Mouse (Mus musculus): ENCODE data around the gene Kcnf1. TPM values are rescaled to one million over a fixed set of nuclear protein-coding genes. Genes with fewer than 3 reads are reported as not detected.
A peak's percentile ranks its signal among the peaks of the same experiment; 100 is the strongest.

Kcnf1 gene
- polyA plus RNA-seq, 1 experiment from 2014 or later = 0.58 TPM

DNA sequence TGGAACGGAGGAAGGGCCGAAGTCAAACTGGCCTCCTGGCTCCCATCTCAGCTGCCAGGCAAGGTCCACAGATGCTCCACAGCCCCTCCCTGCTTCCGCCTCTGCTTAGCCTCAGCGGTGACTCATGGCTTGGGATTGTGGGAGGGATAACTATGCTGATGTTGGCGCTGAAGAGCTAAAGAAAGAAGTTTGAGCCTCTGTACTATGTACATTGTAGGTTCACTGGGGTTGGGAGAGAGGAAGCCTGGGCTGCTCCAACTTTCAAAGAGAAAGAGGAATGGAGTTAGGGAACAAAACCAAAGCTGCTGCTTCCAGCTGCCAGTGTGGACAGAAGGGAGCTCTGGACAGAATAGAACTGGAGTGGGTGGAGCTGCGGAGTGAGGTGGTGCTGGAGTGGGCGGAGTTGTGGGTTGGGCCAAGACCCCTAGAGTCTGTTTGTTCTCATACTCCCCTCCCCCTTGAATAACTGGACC, 7.7 kb upstream of the Kcnf1 start:
- Histone ChIP-seq H3K9me3 (no peaks in the 10 kb centered on the region), H3K27me3 (ENCODE audit: insufficient read depth, poor library complexity, severe bottlenecking) (peaks cover 3% of the 10 kb centered on the region; the same call in 1 of the 2 replicates), H3K27ac (peak overlapping the region; percentile 75), H3K36me3 (no peaks in the 10 kb centered on the region), H3K4me1 (replicated peaks) (peaks cover 18% of the 10 kb centered on the region), H3K4me3 (no peak overlapping the region)
- 37% methylated on average over 7 of the region's 7 CpGs for WGBS
- DNase-seq (ENCODE audit: low spot score) = peak; percentile 42

DNA sequence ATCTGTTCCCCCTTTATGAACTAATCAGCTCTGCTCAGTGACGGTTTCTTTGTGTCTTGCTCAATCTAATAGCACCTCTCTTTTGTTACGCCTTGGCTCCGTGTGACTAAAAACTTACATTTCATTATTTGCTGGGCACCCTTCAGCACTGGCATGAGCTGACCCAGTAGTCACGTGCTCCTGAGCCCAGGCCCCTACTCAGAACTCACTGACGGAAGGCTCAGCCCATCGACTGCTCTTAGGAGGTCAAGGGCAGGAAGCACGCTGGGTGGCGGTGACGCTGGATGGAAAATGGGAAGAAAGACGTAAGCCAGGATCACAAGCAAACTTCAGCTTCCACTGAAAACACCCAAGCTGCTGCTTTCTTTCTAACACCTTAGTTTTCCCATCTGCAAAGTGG, 7.1 kb upstream of the Kcnf1 start:
- 65% methylated on average over 10 of the region's 10 CpGs for WGBS
- H3K27me3 ChIP-seq (ENCODE audit: insufficient read depth, poor library complexity, severe bottlenecking) = peaks cover 3% of the 10 kb centered on the region; the same call in 1 of the 2 replicates
- H3K9me3 ChIP-seq = no peaks in the 10 kb centered on the region
- no peak overlapping the region for H3K4me3 ChIP-seq
- H3K4me1 ChIP-seq (replicated peaks) = peaks cover 18% of the 10 kb centered on the region
- no peaks in the 10 kb centered on the region for H3K36me3 ChIP-seq
- no peak for DNase-seq (ENCODE audit: low spot score)
- H3K27ac ChIP-seq = no peak overlapping the region

DNA sequence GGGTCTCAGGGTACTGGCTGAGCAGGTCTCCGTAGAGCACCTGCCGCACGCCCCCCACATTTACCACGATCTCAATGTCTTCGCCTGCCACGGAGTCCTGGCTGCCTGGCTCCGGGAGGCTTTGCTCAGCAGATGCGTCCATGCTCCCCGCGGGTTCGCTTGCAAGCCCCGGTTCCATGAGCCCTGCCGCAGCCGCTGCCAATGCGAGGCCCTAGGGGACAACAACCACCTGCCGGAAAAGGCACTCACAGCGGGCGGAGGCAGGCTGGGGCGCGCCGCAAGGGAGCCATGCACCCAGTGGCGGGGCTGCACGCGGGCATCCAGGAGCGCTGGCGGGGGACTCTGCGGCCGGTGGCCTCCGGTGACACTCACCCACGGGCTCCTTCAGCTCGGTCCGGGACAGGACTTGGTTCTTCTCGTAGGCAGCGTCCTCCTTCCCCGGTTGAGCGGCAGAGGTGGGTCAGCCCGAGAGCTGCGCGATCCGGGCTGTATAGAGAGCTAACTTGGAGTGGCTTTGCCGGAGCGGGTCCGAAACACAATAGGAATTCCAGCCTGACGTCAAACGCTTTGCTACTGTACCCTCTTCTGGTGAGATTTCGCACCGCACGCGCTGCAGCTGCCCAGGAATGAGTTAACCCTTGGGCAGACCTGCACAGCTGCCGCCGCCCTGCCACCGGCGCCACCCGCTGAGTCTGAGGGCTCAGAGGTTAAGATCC, 489 bp downstream of the Kcnf1 start:
- Histone ChIP-seq H3K9me3 (no peaks in the 10 kb centered on the region), H3K27me3 (ENCODE audit: insufficient read depth, poor library complexity, severe bottlenecking) (peaks cover 55% of the 10 kb centered on the region), H3K36me3 (no peaks in the 10 kb centered on the region), H3K27ac (peak overlapping the region; percentile 83), H3K4me3 (peak overlapping the region; percentile 68), H3K4me1 (replicated peaks) (peaks cover 18% of the 10 kb centered on the region)
- under 1% methylated on average over 54 of the region's 54 CpGs for WGBS
- DNase-seq (ENCODE audit: low spot score) = peak; percentile 78

DNA sequence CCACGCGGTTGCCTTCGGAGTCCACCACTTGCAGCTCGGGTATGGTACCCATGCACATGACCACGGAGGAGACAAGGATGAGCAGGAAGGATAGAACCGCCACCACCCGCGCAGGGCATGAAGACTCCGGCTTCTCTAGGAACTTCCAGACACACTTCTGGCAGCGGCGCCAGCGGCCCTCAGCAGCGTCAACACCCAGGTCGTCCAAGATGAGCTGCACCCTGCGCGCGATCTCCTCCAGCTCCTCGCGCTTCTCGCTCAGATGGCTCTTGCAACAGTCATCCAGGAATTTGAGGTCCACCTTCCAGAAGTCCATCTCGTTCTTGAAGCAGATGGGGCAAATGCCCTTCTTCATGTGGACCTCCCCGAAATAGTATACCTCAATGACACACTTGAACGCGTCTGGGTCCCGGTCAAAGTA, 1.1 kb downstream of the Kcnf1 start:
- DNase-seq (ENCODE audit: low spot score) = peak; percentile 33
- 18% methylated on average over 25 of the region's 25 CpGs for WGBS
- H3K4me1 ChIP-seq (replicated peaks) = peaks cover 18% of the 10 kb centered on the region
- H3K9me3 ChIP-seq = no peaks in the 10 kb centered on the region
- H3K36me3 ChIP-seq = no peaks in the 10 kb centered on the region
- H3K27ac ChIP-seq = peak overlapping the region; percentile 83; the same call in 1 of the 2 replicates
- H3K27me3 ChIP-seq (ENCODE audit: insufficient read depth, poor library complexity, severe bottlenecking) = peaks cover 55% of the 10 kb centered on the region
- H3K4me3 ChIP-seq = peak overlapping the region; percentile 68

DNA sequence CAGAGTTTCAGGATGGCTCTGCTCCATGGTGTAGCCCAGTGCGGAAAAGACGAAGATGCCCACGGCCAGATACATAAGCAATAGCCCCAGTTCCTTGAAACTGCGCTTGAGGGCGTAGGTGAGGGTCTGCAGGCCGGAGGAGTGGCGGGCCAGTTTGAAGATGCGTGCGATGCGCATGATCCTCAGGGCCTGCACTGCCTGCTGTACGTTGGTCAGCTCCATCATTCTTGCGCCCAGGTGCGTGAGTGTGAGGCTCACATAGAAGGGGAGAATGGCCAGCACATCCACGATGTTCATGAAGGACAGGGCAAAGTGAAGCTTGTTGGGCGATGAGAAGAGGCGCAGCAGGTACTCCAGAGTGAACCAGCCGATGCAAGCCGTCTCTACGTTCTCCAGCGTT, 1.6 kb downstream of the Kcnf1 start:
- Histone ChIP-seq H3K27me3 (ENCODE audit: insufficient read depth, poor library complexity, severe bottlenecking) (peaks cover 55% of the 10 kb centered on the region), H3K36me3 (no peaks in the 10 kb centered on the region), H3K4me1 (replicated peaks) (peaks cover 18% of the 10 kb centered on the region), H3K4me3 (peak overlapping the region; percentile 68), H3K27ac (no peak overlapping the region), H3K9me3 (no peaks in the 10 kb centered on the region)
- 70% methylated on average over 20 of the region's 20 CpGs for WGBS
- DNase-seq (ENCODE audit: low spot score) = no peak

DNA sequence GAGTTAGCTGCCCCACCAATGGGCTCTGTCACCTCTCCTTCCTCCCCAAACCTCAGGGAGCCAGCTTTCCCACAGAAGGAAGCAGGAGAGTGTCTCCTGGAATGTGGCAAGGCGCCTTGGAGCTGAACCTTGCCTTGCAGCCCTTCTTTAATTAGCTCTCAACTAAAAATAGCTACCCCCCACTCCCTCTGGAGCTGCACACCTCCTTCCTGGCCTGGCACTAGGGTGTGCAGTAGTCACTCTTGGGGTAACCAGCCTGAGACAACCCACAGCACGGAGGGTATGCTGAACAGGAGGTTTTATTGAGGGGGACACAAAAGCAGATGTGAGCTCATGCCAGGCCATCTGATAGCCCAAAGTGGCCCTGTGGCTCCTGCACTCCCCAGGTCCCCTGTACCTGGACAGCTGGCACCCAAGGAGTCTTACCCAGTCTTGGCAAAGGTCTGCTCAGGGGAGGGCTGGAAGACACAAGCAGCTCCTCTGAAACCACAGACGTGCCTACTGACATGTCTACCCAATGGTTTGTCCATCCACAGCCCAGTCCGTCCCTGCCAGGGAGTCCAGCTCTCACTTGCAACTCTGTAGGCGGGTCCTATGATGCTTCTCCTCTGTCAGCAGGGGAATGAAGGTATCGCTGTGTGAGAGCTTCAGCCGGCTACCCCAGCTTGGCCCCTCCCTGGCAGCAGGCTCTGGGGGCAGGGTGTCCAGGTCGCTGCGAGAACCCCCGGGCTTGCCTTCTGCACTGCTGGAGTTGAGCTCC, 2.4 kb downstream of the Kcnf1 start:
- 79% methylated on average over 10 of the region's 10 CpGs for WGBS
- Histone ChIP-seq H3K9me3 (no peaks in the 10 kb centered on the region), H3K4me1 (replicated peaks) (peaks cover 18% of the 10 kb centered on the region), H3K36me3 (no peaks in the 10 kb centered on the region), H3K27me3 (ENCODE audit: insufficient read depth, poor library complexity, severe bottlenecking) (peaks cover 51% of the 10 kb centered on the region), H3K4me3 (no peak overlapping the region), H3K27ac (no peak overlapping the region)
- DNase-seq (ENCODE audit: low spot score) = no peak

DNA sequence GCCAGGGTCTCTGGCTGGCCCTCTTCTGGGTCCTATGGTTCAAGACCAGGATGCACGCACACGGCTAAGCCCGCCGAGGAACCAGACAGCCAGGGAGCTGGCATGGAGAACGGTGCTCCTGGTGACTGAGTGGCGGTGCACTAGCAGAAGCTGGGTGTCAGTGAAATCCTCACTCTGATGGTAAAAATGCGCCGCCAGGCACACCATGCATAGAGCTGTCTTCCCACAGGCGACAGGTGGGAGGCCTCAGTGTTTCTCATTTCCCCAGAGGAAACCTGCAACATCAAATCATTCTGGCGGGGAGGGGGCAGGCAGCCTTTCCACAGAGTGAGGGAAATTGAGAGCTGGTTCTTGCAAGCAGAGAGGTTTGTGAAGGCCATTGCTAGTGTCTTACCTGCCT, 6.3 kb downstream of the Kcnf1 start:
- Histone ChIP-seq H3K9me3 (no peaks in the 10 kb centered on the region), H3K4me3 (no peak overlapping the region), H3K27ac (no peak overlapping the region), H3K27me3 (ENCODE audit: insufficient read depth, poor library complexity, severe bottlenecking) (peaks cover 27% of the 10 kb centered on the region), H3K4me1 (replicated peaks) (peaks cover 2% of the 10 kb centered on the region; the same call in 1 of the 2 replicates), H3K36me3 (no peaks in the 10 kb centered on the region)
- DNase-seq (ENCODE audit: low spot score) = no peak
- WGBS = 87% methylated on average over 10 of the region's 10 CpGs

DNA sequence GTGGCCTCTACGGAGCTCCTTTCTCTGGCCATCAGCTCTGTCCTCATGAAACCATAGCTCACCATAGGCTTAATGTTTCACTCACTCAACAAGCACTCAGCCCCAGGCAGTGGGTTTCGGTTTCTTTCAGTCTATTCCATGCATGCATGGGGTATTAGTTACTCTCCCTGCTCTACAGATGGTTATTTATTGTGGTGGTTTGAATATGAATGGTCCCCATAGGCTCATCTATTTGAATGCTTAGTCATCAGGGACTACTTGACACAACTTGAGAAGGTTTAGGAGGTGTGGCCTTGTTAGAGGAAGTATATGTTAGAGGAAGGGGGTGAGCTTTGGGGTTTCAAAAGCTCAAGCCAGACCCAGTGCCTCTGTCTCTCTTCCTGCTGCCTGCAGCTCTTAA, 10.6 kb downstream of the Kcnf1 start:
- WGBS = 88% methylated on average over 2 of the region's 2 CpGs
- H3K36me3 ChIP-seq = no peaks in the 10 kb centered on the region

DNA sequence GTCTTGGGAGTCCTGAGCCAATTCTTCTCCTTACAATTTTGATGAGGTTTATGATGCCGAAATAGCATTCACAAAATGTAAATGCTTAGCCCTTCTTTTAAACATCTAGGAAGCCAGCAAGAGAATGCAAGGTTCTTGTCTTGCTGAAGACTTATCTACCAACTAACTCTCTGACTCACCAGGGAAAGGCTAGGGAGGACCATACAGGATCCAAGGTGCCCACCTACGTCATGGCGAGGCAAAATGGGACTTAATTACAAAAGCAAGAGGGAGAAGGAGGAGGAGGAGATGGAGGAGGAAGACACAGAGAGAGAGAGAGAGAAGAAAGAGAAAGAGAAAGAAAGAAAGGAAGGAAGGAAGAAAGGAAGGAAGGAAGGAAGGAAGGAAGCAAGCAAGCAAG, 12.7 kb downstream of the Kcnf1 start:
- H3K9me3 ChIP-seq = no peaks in the 10 kb centered on the region
- H3K36me3 ChIP-seq = no peaks in the 10 kb centered on the region
- no peak for DNase-seq (ENCODE audit: low spot score)
- H3K4me1 ChIP-seq (replicated peaks) = no peaks in the 10 kb centered on the region
- 93% methylated on average over 3 of the region's 3 CpGs for WGBS
- no peaks in the 10 kb centered on the region for H3K27me3 ChIP-seq (ENCODE audit: insufficient read depth, poor library complexity, severe bottlenecking)
- no peak overlapping the region for H3K27ac ChIP-seq
- no peak overlapping the region for H3K4me3 ChIP-seq

More for the DNA sequence above, 10.6 kb downstream of the Kcnf1 start:
- Histone ChIP-seq H3K4me3 (no peak overlapping the region), H3K27me3 (ENCODE audit: insufficient read depth, poor library complexity, severe bottlenecking) (no peaks in the 10 kb centered on the region; the same call in 1 of the 2 replicates), H3K4me1 (replicated peaks) (no peaks in the 10 kb centered on the region), H3K27ac (no peak overlapping the region), H3K9me3 (no peaks in the 10 kb centered on the region)
- no peak for DNase-seq (ENCODE audit: low spot score)

DNA sequence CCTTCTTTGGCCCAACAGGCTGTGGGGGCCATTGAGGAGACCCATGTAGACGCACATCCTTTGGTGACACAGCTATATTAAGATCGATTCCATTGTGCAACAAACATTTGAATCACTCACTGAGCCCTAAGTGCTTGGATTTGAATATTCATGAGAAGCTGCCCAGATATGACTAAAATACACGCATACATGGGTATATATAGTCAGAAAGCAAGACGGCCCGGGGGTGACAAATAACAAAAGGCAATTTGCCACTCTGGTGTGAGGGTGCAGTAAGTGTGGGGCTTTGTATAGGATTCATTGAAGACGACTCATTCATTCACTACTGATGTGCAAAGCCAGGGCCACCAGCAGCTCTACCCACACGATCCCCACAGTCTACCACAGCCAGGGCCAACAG, 17.1 kb downstream of the Kcnf1 start:
- H3K9me3 ChIP-seq = no peaks in the 10 kb centered on the region
- no peaks in the 10 kb centered on the region for H3K4me1 ChIP-seq (replicated peaks)
- no peaks in the 10 kb centered on the region for H3K27me3 ChIP-seq (ENCODE audit: insufficient read depth, poor library complexity, severe bottlenecking)
- no peak overlapping the region for H3K27ac ChIP-seq
- WGBS = 90% methylated on average over 7 of the region's 7 CpGs
- DNase-seq (ENCODE audit: low spot score) = no peak
- H3K4me3 ChIP-seq = no peak overlapping the region
- H3K36me3 ChIP-seq = no peaks in the 10 kb centered on the region

DNA sequence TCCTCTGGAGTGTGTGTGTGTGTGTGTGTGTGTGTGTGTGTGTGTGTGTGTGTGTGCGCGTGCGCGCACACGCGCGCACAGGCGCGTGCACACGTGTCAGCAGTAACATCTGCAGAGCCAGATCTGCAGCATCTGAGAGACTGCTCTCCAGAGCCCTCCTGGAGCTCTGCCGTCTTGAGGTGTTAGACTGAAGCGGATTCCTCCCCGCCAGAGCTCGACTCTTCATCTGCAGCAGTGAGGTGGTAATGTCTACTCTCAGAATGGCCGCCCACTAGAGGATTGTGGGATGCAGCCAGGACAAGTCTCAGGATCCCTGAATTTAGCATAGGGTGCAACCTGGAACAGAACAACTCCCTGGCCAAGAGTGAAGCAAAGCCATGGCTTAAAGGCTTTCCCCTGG, 19.1 kb downstream of the Kcnf1 start:
- Histone ChIP-seq H3K4me3 (no peak overlapping the region), H3K27me3 (ENCODE audit: insufficient read depth, poor library complexity, severe bottlenecking) (no peaks in the 10 kb centered on the region), H3K4me1 (replicated peaks) (peaks cover 4% of the 10 kb centered on the region; the same call in 1 of the 2 replicates), H3K9me3 (no peaks in the 10 kb centered on the region), H3K36me3 (no peaks in the 10 kb centered on the region), H3K27ac (no peak overlapping the region)
- WGBS = 92% methylated on average over 15 of the region's 15 CpGs
- DNase-seq (ENCODE audit: low spot score) = no peak

DNA sequence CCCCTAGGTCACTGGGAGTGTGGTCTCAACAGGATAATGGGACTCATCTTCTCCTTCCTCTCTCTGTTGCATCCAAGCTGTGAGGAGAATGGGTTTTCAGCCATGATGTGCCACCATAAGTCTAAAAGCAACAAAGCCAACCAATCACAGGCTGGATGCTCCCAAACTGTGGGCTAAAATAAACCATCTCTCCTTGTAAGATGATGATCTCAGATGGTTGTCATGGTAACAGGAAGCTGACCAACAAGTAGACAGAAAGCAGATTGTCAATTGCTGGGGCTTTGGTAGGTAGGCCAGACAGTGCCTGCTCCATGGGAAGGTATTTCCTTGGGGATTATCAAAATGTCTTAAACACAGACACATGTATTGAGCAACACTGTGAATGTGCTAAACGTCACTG, 20.9 kb downstream of the Kcnf1 start:
- no peak for DNase-seq (ENCODE audit: low spot score)
- H3K4me3 ChIP-seq = no peak overlapping the region
- H3K27me3 ChIP-seq (ENCODE audit: insufficient read depth, poor library complexity, severe bottlenecking) = no peaks in the 10 kb centered on the region
- no peak overlapping the region for H3K27ac ChIP-seq
- no peaks in the 10 kb centered on the region for H3K9me3 ChIP-seq
- 73% methylated on average over 1 of the region's 1 CpGs for WGBS
- peaks cover 4% of the 10 kb centered on the region; the same call in 1 of the 2 replicates for H3K4me1 ChIP-seq (replicated peaks)
- no peaks in the 10 kb centered on the region for H3K36me3 ChIP-seq

DNA sequence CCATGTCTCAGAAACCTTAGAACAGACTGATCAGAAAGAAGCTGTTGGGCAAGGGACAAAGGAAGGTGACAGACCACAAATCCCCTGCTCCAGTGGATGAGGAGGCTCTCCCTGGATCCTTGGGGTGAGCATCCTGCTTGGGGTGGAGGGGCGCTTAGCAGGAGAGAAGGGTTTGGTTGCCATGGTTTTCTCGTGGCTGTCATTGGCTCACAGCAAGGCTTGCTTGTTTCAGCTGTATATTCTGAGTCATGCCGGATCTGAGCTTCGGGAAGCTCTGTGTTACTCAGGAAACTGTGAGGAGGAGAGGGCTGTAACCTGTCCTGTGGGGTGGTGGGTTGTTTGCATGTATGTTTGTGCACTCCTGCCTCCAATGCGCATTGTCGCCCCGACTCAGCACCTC, 23.8 kb downstream of the Kcnf1 start:
- 78% methylated on average over 7 of the region's 7 CpGs for WGBS
- Histone ChIP-seq H3K27ac (no peak overlapping the region), H3K4me1 (replicated peaks) (peaks cover 4% of the 10 kb centered on the region; the same call in 1 of the 2 replicates), H3K27me3 (ENCODE audit: insufficient read depth, poor library complexity, severe bottlenecking) (no peaks in the 10 kb centered on the region), H3K36me3 (no peaks in the 10 kb centered on the region), H3K9me3 (no peaks in the 10 kb centered on the region), H3K4me3 (no peak overlapping the region)
- DNase-seq (ENCODE audit: low spot score) = no peak
